Mouse (Mus musculus): ENCODE measurements around the gene Mocs3.

DNA sequence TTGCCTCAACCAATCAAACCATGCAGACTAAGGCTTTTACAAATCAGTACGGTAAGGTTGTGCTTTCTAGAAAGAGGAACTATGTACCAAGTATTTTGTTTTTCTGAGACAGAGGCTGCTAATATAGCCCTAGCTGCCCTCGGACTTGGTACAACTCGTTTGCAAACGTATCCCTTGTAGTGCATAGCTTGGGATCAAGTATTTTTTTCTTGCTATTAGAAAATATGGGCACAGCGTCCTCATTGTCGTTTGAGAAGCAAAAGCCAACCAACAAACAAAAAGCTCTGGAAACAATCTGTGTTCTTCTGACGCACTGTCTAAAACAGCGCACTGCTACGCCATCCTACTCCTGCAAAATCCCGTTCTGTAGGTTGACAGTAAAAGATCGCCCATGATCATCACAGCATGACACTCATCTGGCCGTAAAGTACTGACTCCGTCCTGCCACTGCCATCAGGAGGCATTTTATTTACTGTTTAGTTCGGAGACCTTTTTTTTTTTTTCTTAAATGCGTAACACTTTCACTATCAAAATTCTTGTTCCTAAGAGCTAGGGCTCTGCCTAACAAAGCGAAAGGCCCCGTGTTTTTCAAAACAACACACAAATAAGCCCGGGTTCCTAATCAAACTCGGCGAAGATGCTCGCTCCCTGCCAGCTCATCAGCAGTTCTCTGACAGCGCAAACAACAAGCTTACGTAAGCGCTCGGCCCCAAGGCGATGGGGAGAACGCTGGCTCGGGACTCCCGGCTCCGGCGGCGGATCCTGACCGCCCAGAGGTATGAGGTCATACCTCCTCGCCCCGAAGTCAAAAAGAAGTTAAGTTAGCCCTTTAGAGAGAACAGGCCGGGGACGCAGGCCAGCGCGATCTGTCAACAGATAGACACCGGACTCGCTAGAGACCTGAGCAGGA, 1.1 kb upstream of the Mocs3 start:
- TF ChIP-seq POLR2AphosphoS5 (IDR thresholded peaks at IDR 0.05; ENCODE audit: borderline replicate concordance, low read depth, low read length) (no peak), ETS1 (IDR thresholded peaks at IDR 0.05; ENCODE audit: low read depth, low read length) (no peak), EP300 (IDR thresholded peaks at IDR 0.05; ENCODE audit: low read depth in 1 of 2, low read length in 2 of 2) (no peak), CTCF (IDR thresholded peaks at IDR 0.05 in 2 of 3, conservative IDR thresholded peaks at IDR 0.05 in 1 of 3; ENCODE audit: control insufficient read depth in 1 of 3, insufficient read depth in 1 of 3, low read depth in 2 of 3, low read length in 3 of 3, poor library complexity in 1 of 3, severe bottlenecking in 1 of 3) (no peak), MYC (IDR thresholded peaks at IDR 0.05; ENCODE audit: low read depth, low read length) (no peak), POLR2A (IDR thresholded peaks at IDR 0.05; ENCODE audit: control insufficient read depth in 1 of 2, insufficient read depth in 1 of 2, low read depth in 1 of 2, low read length in 2 of 2, poor library complexity in 1 of 2) (no peak), GATA1 (IDR thresholded peaks at IDR 0.05; ENCODE audit: low read depth, low read length) (no peak), TBP (IDR thresholded peaks at IDR 0.05; ENCODE audit: low read depth, low read length) (no peak), TCF12 (IDR thresholded peaks at IDR 0.05; ENCODE audit: low read depth, low read length) (no peak), UBTF (IDR thresholded peaks at IDR 0.05; ENCODE audit: borderline replicate concordance, insufficient read depth, low read depth, low read length) (no peak)
